Mouse (Mus musculus) bone marrow, adult 2 months (tissue): ENCODE measurements around the gene Dapk2. TPM values are rescaled to one million over a fixed set of nuclear protein-coding genes. Genes with fewer than 3 reads are reported as not detected.

Experiments used
- H3K27ac ChIP-seq: fragments of 200-500 bp; 2 replicates; pipeline ENCODE4 v1.5.1; 2012; ENCODE audit warnings: low read depth, mild to moderate bottlenecking, control low read depth, inconsistent platforms, low read length; ENCODE audit not compliant: control insufficient read depth, poor library complexity, insufficient read depth
- H3K4me1 ChIP-seq: fragments of 200-500 bp; 2 replicates; pipeline ENCODE4 v1.6.1; 2011; ENCODE audit warnings: low read length; ENCODE audit not compliant: control insufficient read depth, insufficient read depth
- H3K4me3 ChIP-seq: fragments of 200-500 bp; replicated peaks from 2 replicates; pipeline ENCODE3; 2011; ENCODE audit warnings: mild to moderate bottlenecking, low read depth, low read length, control low read depth; ENCODE audit not compliant: control insufficient read depth
- CTCF ChIP-seq: fragments of 200-500 bp; IDR thresholded peaks from 2 replicates; pipeline ENCODE4 v1.5.1; 2011; ENCODE audit warnings: low read length, control low read depth; ENCODE audit not compliant: control insufficient read depth, insufficient read depth
- POLR2A ChIP-seq: fragments of 200-500 bp; IDR thresholded peaks from 2 replicates; pipeline ENCODE4 v1.6.1; 2011; ENCODE audit warnings: low read depth, mild to moderate bottlenecking, control low read depth, low read length, borderline replicate concordance; ENCODE audit not compliant: control insufficient read depth
- WGBS: fragments of 180-500 bp; shearing (Covaris S2); methylation state at CpG from one replicate; pipeline ENCODE4 v1.1.7; 2018; 5-methylcytosine and 5-hydroxymethylcytosine counted together
- polyA plus RNA-seq: library from polyadenylated mRNA; stranded (reverse); fragments of >200 nt; gene quantifications from 2 replicates; pipeline ENCODE4 v1.2.4, GENCODE M21; 2011; ENCODE audit warnings: low replicate concordance; ENCODE audit not compliant: missing spikeins, insufficient read depth, insufficient read length

The Dapk2 gene
- polyA plus RNA-seq, 1 experiment, result 33.5 TPM

GRCm38 (mm10) chr9:66120945-66121344 lies 37.1 kb upstream of the Dapk2 start:
- Histone ChIP-seq H3K4me1 (peaks cover 4% of the 10 kb centered on the region), H3K27ac (no peak overlapping the region), H3K4me3 (no peak overlapping the region)
- no peak for TF ChIP-seq CTCF
- no peak for TF ChIP-seq POLR2A
- 71% methylated on average over 3 of the region's 3 CpGs for WGBS

DNA sequence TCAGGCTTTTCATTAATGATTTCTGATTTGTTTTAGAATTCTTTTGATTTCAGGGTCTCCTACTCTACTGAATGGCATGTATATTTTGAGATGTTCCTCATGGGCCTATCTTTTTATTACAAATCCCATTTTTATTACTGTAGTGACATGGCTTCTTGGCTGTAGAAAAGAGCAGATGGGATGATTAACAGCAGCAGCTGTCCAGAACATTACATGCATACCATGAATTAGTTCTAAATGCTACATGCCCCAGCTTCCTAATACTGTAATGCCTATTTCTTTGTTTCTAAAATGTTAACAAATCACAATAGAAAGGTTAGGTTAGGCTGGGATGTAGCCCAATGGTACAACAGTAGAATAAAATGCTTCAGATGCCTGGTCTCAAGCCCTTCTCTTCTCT lies 36.6 kb upstream of the Dapk2 start:
- no peak overlapping the region for H3K27ac ChIP-seq
- peaks cover 4% of the 10 kb centered on the region for H3K4me1 ChIP-seq
- TF ChIP-seq CTCF (no peak), POLR2A (no peak)
- no peak overlapping the region for H3K4me3 ChIP-seq

- TF ChIP-seq POLR2A (no peak), CTCF (no peak)
- peaks cover 3% of the 10 kb centered on the region for H3K4me1 ChIP-seq
- 2% methylated on average over 5 of the region's 5 CpGs for WGBS
- peak overlapping the region; percentile 79 for H3K4me3 ChIP-seq
- H3K27ac ChIP-seq, result no peak overlapping the region
These were observed 34.4 kb upstream of the Dapk2 start for GRCm38 (mm10) chr9:66123648-66124047.

GRCm38 (mm10) chr9:66124111-66124531 lies 33.9 kb upstream of the Dapk2 start:
- TF ChIP-seq POLR2A (no peak), CTCF (no peak)
- Histone ChIP-seq H3K27ac (peak overlapping the region; percentile 77), H3K4me3 (peak overlapping the region; percentile 79), H3K4me1 (peaks cover 3% of the 10 kb centered on the region)
- WGBS, result under 1% methylated on average over 12 of the region's 12 CpGs

GRCm38 (mm10) chr9:66124681-66125542 lies 33.1 kb upstream of the Dapk2 start:
- TF ChIP-seq CTCF (no peak), POLR2A (peak; percentile 96)
- H3K4me3 ChIP-seq, result peak overlapping the region; percentile 79
- peak overlapping the region; percentile 77 for H3K27ac ChIP-seq
- WGBS, result 15% methylated on average over 33 of the region's 33 CpGs
- peaks cover 3% of the 10 kb centered on the region for H3K4me1 ChIP-seq

DNA sequence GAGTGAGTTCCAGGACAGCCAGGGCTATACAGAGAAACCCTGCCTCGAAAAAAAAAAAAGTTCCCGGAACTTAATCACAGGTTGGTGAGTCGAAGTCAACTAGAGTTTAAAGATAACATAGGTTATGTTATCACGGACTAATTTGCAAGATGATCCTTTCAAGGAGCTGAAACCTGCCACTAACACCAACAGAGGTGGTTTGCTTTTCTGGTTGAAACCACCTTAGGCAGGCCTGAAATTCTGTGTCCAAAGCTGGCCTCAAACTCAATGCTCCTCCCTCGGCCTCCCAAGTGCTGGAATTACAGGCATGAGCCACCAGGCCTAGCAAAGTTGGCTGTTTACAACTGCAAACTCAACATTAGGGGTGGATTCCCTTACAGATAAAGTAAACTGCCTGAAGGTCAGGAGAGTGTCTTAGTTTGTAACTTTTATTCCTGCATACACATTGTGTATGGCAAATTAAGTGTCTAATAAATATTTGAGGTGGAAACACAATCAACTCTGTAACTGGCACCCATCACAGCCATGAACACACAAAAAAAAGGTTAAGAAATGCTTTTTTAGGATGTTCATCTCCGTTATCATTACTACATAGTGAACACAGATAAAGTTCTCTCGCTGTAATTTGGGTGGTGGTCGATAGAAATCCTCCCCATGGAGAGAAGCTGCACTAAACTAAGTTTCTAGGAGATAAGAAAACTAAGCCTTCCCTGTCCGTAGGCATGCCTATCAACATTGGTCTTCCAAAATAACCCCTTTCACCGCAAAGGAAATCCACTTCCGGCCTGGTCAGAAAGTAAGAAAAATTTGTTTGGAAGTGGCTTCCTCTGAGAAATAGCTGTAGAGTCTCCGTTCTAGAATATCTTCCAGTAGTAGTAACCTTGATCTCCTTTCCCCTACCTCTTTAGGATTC lies 32.2 kb upstream of the Dapk2 start:
- no peak for TF ChIP-seq CTCF
- TF ChIP-seq POLR2A, result no peak
- WGBS, result 14% methylated on average over 12 of the region's 12 CpGs
- peaks cover 3% of the 10 kb centered on the region for H3K4me1 ChIP-seq
- H3K4me3 ChIP-seq, result peak overlapping the region; percentile 38
- H3K27ac ChIP-seq, result peak overlapping the region; percentile 73; the same call in 1 of the 2 replicates

GRCm38 (mm10) chr9:66126456-66127192 lies 31.4 kb upstream of the Dapk2 start, which contains the start of the genes Snx1 and Ciao2a:
Gene Snx1 (minus strand): TSS chr9:66126587.
Gene Ciao2a (plus strand): TSS chr9:66126611.
- peak within 1 kb of the TSS; percentile 74 for H3K4me3 ChIP-seq
- peak within 1 kb of the TSS; percentile 74 for H3K27ac ChIP-seq
- TF ChIP-seq POLR2A (peak; percentile 80), CTCF (no peak)
- peaks cover 3% of the 10 kb centered on the region for H3K4me1 ChIP-seq
- under 1% methylated on average over 34 of the region's 34 CpGs for WGBS
